Mouse (Mus musculus) testis, adult 2 months (tissue): ENCODE results near the gene Socs2. TPM values are rescaled to one million over a fixed set of nuclear protein-coding genes. Genes with fewer than 3 reads are reported as not detected.

Source experiments
- H3K27ac ChIP-seq: fragments of 200-500 bp; 2 replicates; pipeline ENCODE4 v1.5.1; 2012; ENCODE audit warnings: low read depth, low read length; ENCODE audit not compliant: control insufficient read depth, insufficient read depth
- H3K27me3 ChIP-seq: fragments of 200-500 bp; 2 replicates; pipeline ENCODE4 v1.6.1; 2012; ENCODE audit warnings: mild to moderate bottlenecking, low read length, moderate library complexity; ENCODE audit not compliant: control insufficient read depth, insufficient read depth
- H3K36me3 ChIP-seq: fragments of 200-500 bp; 2 replicates; pipeline ENCODE4 v1.6.1; 2012; ENCODE audit warnings: mild to moderate bottlenecking, low read length; ENCODE audit not compliant: control insufficient read depth, insufficient read depth
- H3K4me1 ChIP-seq: fragments of 200-500 bp; 2 replicates; pipeline ENCODE4 v1.6.1; 2012; ENCODE audit warnings: low read length; ENCODE audit not compliant: control insufficient read depth, insufficient read depth
- H3K4me3 ChIP-seq: fragments of 200-500 bp; 2 replicates; pipeline ENCODE4 v1.5.1; 2012; ENCODE audit warnings: low read depth, mild to moderate bottlenecking, low read length, moderate library complexity, mixed read lengths; ENCODE audit not compliant: control insufficient read depth
- CTCF ChIP-seq: fragments of 200-500 bp; IDR thresholded peaks from 2 replicates; pipeline ENCODE4 v1.5.1; 2012; ENCODE audit warnings: low read depth, mild to moderate bottlenecking, inconsistent platforms, low read length, moderate library complexity; ENCODE audit not compliant: control insufficient read depth, insufficient read depth, insufficient replicate concordance
- POLR2A ChIP-seq: fragments of 200-500 bp; IDR thresholded peaks from 2 replicates; pipeline ENCODE4 v1.6.1; 2012; ENCODE audit warnings: low read depth, mild to moderate bottlenecking, inconsistent platforms, low read length, moderate library complexity; ENCODE audit not compliant: control insufficient read depth
- polyA plus RNA-seq: library from polyadenylated mRNA; depleted of rRNA; stranded (reverse); fragments of >200 nt; gene quantifications from 2 replicates; pipeline ENCODE4 v1.2.3, GENCODE M21; 2012

Socs2 gene
- polyA plus RNA-seq, 1 experiment: 4.3 TPM

GRCm38 (mm10) chr10:95456103-95456502, 39.1 kb upstream of the Socs2 start:
- H3K36me3 ChIP-seq: no peaks in the 10 kb centered on the region
- H3K4me3 ChIP-seq: no peak overlapping the region
- H3K27ac ChIP-seq: no peak overlapping the region

DNA sequence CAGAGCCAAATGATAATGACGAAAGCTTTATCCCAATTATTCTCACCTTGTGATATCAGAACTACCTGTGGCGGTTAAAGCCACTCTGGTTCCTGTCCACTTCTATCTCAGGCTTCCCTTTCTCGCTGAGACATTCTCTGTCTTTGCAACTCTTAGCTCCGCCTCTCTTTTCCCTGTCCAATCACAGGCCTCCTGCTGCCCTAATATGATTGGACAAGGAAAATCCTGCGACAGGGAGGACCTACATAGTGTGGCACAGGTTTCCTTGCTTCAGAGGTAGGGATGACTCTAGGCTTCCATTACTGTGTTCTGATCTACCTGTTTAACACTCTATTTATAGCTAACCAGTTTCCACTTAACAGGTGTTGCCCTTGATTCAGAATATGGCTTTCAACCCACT, 36.3 kb upstream of the Socs2 start:
- H3K4me1 ChIP-seq: peaks cover 2% of the 10 kb centered on the region
- TF ChIP-seq POLR2A (no peak), CTCF (no peak)
- no peaks in the 10 kb centered on the region for H3K27me3 ChIP-seq
- no peak overlapping the region for H3K4me3 ChIP-seq
- no peak overlapping the region for H3K27ac ChIP-seq
- no peaks in the 10 kb centered on the region for H3K36me3 ChIP-seq

More at GRCm38 (mm10) chr10:95456103-95456502, 39.1 kb upstream of the Socs2 start:
- Histone ChIP-seq H3K4me1 (peaks cover 2% of the 10 kb centered on the region), H3K27me3 (no peaks in the 10 kb centered on the region)
- TF ChIP-seq CTCF (no peak), POLR2A (no peak)

- no peak for TF ChIP-seq CTCF
- TF ChIP-seq POLR2A: no peak
- Histone ChIP-seq H3K27me3 (no peaks in the 10 kb centered on the region), H3K4me3 (no peak overlapping the region), H3K27ac (no peak overlapping the region), H3K4me1 (peaks cover 5% of the 10 kb centered on the region), H3K36me3 (no peaks in the 10 kb centered on the region)
Observed at GRCm38 (mm10) chr10:95449033-95449432, 32.1 kb upstream of the Socs2 start.

GRCm38 (mm10) chr10:95447954-95448353, 31.0 kb upstream of the Socs2 start:
- H3K36me3 ChIP-seq: no peaks in the 10 kb centered on the region
- TF ChIP-seq POLR2A (no peak), CTCF (no peak)
- no peak overlapping the region for H3K4me3 ChIP-seq
- H3K4me1 ChIP-seq: peaks cover 4% of the 10 kb centered on the region
- H3K27me3 ChIP-seq: no peaks in the 10 kb centered on the region
- H3K27ac ChIP-seq: no peak overlapping the region

DNA sequence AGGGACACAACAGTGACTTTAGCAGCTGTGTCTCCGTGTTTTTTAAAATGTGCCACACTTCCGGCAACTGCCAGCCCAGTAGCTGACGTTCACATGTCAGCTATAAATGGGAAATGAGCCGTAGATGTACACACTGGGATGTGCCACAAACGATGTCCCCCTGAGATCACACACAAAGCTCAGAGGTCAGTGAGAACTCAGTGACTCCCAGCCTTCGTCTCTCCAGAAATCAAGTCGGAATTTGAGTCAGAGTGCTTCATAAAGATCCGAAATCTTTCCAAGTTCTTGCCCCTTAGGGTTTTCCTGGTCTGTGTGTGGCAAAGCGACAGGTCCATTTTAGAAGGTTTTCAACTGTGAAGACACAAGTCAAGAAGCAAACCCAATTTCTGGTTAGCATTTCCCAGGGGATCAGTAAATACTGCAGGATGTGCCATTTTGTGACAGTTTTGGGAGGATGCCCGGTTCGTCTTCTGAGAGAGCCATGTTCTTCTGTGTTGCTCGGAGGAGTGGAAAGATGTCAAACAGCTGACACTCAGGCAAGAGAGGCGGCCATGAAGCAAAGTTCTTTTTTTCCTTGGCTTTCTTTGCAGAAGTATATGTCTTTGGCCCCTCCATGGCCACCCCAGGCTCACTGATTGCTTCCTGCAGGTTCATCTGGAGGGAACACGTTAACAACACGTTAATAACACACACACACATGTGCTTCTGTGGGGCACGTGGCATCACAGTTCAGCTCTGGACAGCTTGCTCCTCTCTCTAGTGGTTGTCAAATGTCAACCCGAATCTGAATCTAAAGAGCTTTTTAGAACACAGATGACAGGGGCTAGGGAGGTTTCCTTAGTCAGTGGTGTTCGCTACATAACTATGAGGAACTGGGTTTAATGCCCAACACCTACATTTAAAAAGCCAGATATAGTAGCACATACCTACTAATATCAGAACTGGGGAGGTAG, 28.4 kb upstream of the Socs2 start:
- Histone ChIP-seq H3K36me3 (no peaks in the 10 kb centered on the region), H3K4me1 (peaks cover 3% of the 10 kb centered on the region; the same call in 1 of the 2 replicates), H3K27me3 (no peaks in the 10 kb centered on the region), H3K27ac (no peak overlapping the region), H3K4me3 (no peak overlapping the region)
- TF ChIP-seq POLR2A: no peak
- TF ChIP-seq CTCF: no peak

DNA sequence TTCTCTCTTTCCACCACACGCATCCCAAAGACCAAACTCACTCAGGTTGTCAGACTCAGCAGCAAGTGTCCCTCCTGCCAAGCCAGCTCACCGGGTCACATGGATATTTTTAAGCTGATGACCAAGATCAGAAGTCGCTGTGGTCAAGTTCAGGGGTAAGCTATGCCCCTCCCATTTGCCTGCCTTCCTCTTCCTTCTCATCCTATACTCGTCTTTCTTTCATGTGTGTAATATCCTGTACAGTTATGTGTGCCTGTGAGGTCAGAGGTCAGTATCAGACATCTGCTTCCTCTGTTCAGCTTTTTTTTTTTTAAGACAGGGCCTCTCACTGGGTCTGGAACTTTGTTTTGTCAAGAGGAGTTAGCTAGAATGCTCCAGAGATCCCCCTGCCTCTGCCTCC, 25.4 kb upstream of the Socs2 start:
- Histone ChIP-seq H3K27ac (no peak overlapping the region), H3K4me1 (no peaks in the 10 kb centered on the region), H3K27me3 (no peaks in the 10 kb centered on the region), H3K36me3 (no peaks in the 10 kb centered on the region), H3K4me3 (no peak overlapping the region)
- no peak for TF ChIP-seq POLR2A
- TF ChIP-seq CTCF: no peak

GRCm38 (mm10) chr10:95440566-95440965, 23.6 kb upstream of the Socs2 start:
- no peaks in the 10 kb centered on the region for H3K27me3 ChIP-seq
- H3K27ac ChIP-seq: no peak overlapping the region
- no peaks in the 10 kb centered on the region for H3K4me1 ChIP-seq
- no peak for TF ChIP-seq POLR2A
- TF ChIP-seq CTCF: no peak
- H3K4me3 ChIP-seq: no peak overlapping the region
- no peaks in the 10 kb centered on the region for H3K36me3 ChIP-seq
